ENCODE assay signal across 9 mouse cellular contexts in the genomic region with DNA sequence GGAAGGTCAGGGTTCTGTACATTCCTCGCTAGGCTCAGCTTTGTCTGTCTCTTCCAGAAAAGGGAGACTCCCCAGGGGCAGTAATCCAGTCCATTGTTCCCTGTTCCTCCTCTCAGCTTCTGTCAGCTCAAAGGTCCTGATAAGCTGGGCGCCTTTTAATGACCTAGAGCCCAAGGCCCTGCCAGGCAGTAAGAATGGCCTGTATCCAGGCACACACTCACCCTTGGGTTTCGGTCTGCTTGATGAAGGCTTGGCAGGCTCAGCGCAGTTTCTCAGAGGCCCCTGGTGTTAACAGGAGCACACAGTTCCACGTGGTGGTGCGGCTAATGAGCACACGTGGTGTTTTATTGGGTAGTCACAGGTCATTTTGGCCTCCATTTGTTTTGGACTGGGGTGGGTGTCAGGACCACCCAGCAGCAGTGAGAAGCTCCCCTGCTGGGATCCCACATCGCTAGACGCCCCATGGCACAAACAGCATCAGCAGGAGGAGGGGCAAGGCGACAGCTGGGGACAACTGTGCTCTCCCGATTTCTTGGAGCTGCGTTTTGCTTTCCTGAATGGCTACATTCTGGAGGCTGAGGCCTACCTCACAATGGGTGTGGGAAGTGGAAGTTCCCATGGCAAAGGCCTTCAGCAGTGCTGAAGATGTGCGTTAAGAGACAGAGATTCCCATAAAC.
DNase-seq lines count a peak whose midpoint lies in the region; ATAC-seq lines count a peak whose summit lies in the region.
"Had no signal": no experiment of that assay in that cellular context is flagged by ENCODE, and none has a peak within 500 bp of the region (broad histone marks: within the 10 kb centered on the region; RNA-seq: fewer than 3 reads in every experiment).

No protein-coding gene starts in this region.

- no peaks in the 10 kb centered on the region for H3K27me3 ChIP-seq in forebrain, embryonic 15.5 days
- H3K27me3 ChIP-seq in forebrain, embryonic 11.5 days (ENCODE audit: control insufficient read depth, insufficient read depth, low read length) = no peaks in the 10 kb centered on the region
- H3K27me3 ChIP-seq: neural tube, embryonic 13.5 days had no signal

- H3K36me3 ChIP-seq in forebrain, embryonic 15.5 days = no peaks in the 10 kb centered on the region
- no peaks in the 10 kb centered on the region for H3K36me3 ChIP-seq in forebrain, embryonic 11.5 days (ENCODE audit: control insufficient read depth, insufficient read depth, low read length)
- H3K36me3 ChIP-seq: neural tube, embryonic 13.5 days had no signal

- peaks cover 19% of the 10 kb centered on the region for H3K4me1 ChIP-seq in forebrain, embryonic 15.5 days
- H3K4me1 ChIP-seq in forebrain, embryonic 11.5 days (replicated peaks; ENCODE audit: control insufficient read depth, insufficient read depth, low read length) = peaks cover 13% of the 10 kb centered on the region; the same call in 1 of the 2 replicates

- 19% methylated on average over 13 of the region's 13 CpGs for WGBS in forebrain, embryonic 15.5 days
- 48% methylated on average over 13 of the region's 13 CpGs for WGBS in forebrain, embryonic 11.5 days

- H3K9me3 ChIP-seq in forebrain, embryonic 15.5 days = no peaks in the 10 kb centered on the region
- H3K9me3 ChIP-seq in forebrain, embryonic 11.5 days (ENCODE audit: control insufficient read depth, low read length) = no peaks in the 10 kb centered on the region
- H3K9me3 ChIP-seq: neural tube, embryonic 13.5 days had no signal

- ATAC-seq in forebrain, embryonic 15.5 days (replicated peaks) = peak; percentile 71
- no peak for ATAC-seq in forebrain, embryonic 11.5 days (replicated peaks; ENCODE audit: low FRiP score)

- H3K27ac ChIP-seq in forebrain, embryonic 15.5 days (replicated peaks) = no peak overlapping the region
- H3K27ac ChIP-seq in forebrain, embryonic 11.5 days (ENCODE audit: low read depth, low read length) = no peak overlapping the region
- H3K27ac ChIP-seq: neural tube, embryonic 13.5 days had no signal

- H3K4me2 ChIP-seq in forebrain, embryonic 15.5 days (replicated peaks) = no peak overlapping the region
- H3K4me2 ChIP-seq in forebrain, embryonic 11.5 days (ENCODE audit: low read depth, low read length, severe bottlenecking) = no peak overlapping the region
- H3K4me2 ChIP-seq: neural tube, embryonic 13.5 days had no signal

- H3K4me3 ChIP-seq in forebrain, embryonic 15.5 days = no peak overlapping the region
- no peak overlapping the region for H3K4me3 ChIP-seq in forebrain, embryonic 11.5 days (ENCODE audit: low read depth, low read length)
- H3K4me3 ChIP-seq: neural tube, embryonic 13.5 days had no signal

- no peak for DNase-seq in forebrain, embryonic 11.5 days (ENCODE audit: low spot score)
- DNase-seq in right cerebral cortex, adult 18-20 months = peak; percentile 34
- DNase-seq in right cerebral cortex, postnatal 4 days = no peak
- DNase-seq in heart, postnatal 4 days = peak; percentile 60
- DNase-seq in frontal cortex, postnatal 14 days (ENCODE audit: low spot score in 2 of 2) = no peak
- no peak for DNase-seq in spleen, adult 18-20 months
- no peak for DNase-seq in T-cell, adult 2 months (ENCODE audit: low spot score)

- no peak overlapping the region for H3K9ac ChIP-seq in forebrain, embryonic 15.5 days (replicated peaks)
- H3K9ac ChIP-seq in forebrain, embryonic 11.5 days (ENCODE audit: low read length) = no peak overlapping the region

Comparison
In these comparisons a context has a peak if more than half of its experiments do, and no peak if none do; other contexts are left out.
1. DNase-seq: peak in right cerebral cortex, adult 18-20 months (single experiment) and heart, postnatal 4 days (single experiment); none in forebrain, embryonic 11.5 days (single experiment), right cerebral cortex, postnatal 4 days (single experiment), frontal cortex, postnatal 14 days (0 of 2), spleen, adult 18-20 months (0 of 2) and T-cell, adult 2 months (single experiment).